Mouse (Mus musculus): ENCODE measurements around the gene Nosip. TPM values are rescaled to one million over a fixed set of nuclear protein-coding genes. Genes with fewer than 3 reads are reported as not detected.

Nosip gene
- polyA plus RNA-seq, 1 experiment from 2014 or later: 65.7 TPM

DNA sequence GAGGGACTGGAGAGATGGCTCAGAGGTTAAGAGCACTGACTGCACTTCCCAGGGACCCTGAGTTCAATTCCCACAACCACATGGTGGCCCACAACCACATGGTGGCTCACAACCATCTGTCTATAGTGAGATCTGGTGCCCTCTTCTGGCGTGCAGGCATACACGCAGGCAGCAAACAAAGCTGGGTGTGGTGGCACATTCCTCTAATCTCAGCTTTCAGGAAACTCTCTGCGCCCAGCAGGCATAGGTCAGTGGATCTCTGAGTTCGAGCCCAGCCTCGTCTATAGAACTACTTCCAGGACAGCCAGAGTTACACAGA, 5.7 kb downstream of the Nosip start:
- Histone ChIP-seq H3K4me1 (replicated peaks; ENCODE audit: control insufficient read depth, insufficient read depth, low read length) (peaks cover 8% of the 10 kb centered on the region), H3K9ac (replicated peaks; ENCODE audit: low read depth, low read length) (no peak overlapping the region), H3K27ac (ENCODE audit: low read length) (no peak overlapping the region), H3K27me3 (replicated peaks; ENCODE audit: control insufficient read depth, insufficient read depth, low read length) (no peaks in the 10 kb centered on the region), H3K4me2 (ENCODE audit: low read length) (no peak overlapping the region), H3K9me3 (ENCODE audit: control insufficient read depth, low read length) (no peaks in the 10 kb centered on the region), H3K4me3 (replicated peaks; ENCODE audit: low read length) (no peak overlapping the region), H3K36me3 (ENCODE audit: control insufficient read depth, insufficient read depth) (no peaks in the 10 kb centered on the region)
- WGBS: 26% methylated on average over 5 of the region's 5 CpGs
- no peak for ATAC-seq

DNA sequence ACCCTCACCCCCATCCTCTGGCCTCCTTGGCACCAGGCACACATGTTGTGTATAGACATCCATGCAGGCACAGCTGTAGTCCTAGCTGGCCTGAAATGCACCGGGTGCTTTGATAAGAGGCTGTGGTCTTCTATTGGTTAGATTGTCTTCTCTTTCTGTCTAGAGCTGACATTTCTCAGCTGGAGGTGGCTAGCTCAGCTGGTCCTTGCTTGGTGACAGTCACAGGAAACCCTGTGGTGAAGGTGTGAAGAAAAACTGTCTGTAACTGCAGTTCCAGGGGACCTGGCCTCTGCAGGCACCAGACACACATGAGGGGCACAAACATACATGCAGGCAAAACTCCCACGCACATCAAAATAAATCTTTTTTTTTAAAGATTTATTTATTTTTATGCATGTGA, 7.4 kb downstream of the Nosip start:
- no peak for ATAC-seq
- Histone ChIP-seq H3K9me3 (ENCODE audit: control insufficient read depth, low read length) (no peaks in the 10 kb centered on the region), H3K27me3 (replicated peaks; ENCODE audit: control insufficient read depth, insufficient read depth, low read length) (no peaks in the 10 kb centered on the region), H3K4me2 (ENCODE audit: low read length) (no peak overlapping the region), H3K4me3 (replicated peaks; ENCODE audit: low read length) (no peak overlapping the region), H3K36me3 (ENCODE audit: control insufficient read depth, insufficient read depth) (no peaks in the 10 kb centered on the region), H3K9ac (replicated peaks; ENCODE audit: low read depth, low read length) (no peak overlapping the region), H3K4me1 (replicated peaks; ENCODE audit: control insufficient read depth, insufficient read depth, low read length) (no peaks in the 10 kb centered on the region), H3K27ac (ENCODE audit: low read length) (no peak overlapping the region)
- WGBS: 87% methylated on average over 2 of the region's 2 CpGs

DNA sequence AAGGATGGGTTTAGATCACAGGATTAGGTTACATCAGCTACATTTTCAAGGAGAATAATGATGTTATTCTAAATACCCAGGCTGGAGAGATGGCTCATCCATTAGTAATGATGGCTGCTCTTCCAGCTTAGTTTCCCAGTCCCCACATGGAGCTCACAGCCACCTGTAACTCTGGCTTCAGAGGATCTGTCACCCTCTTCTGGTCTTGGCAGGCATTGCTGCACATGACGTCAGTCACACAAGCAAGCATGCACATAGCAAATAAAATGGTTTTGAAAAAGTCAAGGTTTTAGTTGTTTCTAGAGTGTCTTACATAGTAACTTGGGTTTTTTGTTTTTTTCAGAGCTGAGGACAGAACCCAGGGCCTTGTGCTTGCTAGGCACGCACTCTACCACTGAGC, 10.0 kb downstream of the Nosip start:
- no peaks in the 10 kb centered on the region for H3K9me3 ChIP-seq (ENCODE audit: control insufficient read depth, low read length)
- no peaks in the 10 kb centered on the region for H3K36me3 ChIP-seq (ENCODE audit: control insufficient read depth, insufficient read depth)
- WGBS: 74% methylated on average over 2 of the region's 2 CpGs
- ATAC-seq: no peak
- no peak overlapping the region for H3K9ac ChIP-seq (replicated peaks; ENCODE audit: low read depth, low read length)
- no peak overlapping the region for H3K27ac ChIP-seq (ENCODE audit: low read length)
- H3K4me2 ChIP-seq (ENCODE audit: low read length): no peak overlapping the region
- H3K4me1 ChIP-seq (replicated peaks; ENCODE audit: control insufficient read depth, insufficient read depth, low read length): no peaks in the 10 kb centered on the region
- H3K27me3 ChIP-seq (replicated peaks; ENCODE audit: control insufficient read depth, insufficient read depth, low read length): no peaks in the 10 kb centered on the region
- no peak overlapping the region for H3K4me3 ChIP-seq (replicated peaks; ENCODE audit: low read length)

DNA sequence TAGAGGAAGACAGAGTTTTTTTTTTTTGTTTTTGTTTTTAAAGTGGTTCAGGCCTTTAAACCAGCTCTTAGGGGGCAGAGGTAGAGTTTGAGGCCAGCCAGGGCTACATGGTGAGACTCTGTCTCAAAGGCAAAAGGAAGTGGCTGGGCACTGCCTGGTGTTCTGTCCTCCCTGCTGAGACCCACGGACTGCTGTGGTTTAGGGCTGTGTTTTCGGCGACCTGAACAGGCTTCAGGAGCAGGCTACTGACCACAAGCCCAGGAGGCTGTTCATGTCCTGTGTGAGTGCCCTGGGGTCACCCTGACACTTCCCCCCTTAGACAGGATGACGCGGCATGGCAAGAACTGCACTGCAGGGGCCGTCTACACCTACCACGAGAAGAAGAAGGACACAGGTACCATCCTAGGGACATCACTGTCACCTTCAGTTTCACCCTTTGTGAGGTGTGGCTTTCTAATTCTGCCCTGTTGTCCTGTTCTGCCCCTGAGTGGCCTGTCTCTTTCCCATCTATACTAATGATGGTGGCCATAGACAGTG, 11.0 kb downstream of the Nosip start:
- no peak for ATAC-seq
- H3K4me2 ChIP-seq (ENCODE audit: low read length): no peak overlapping the region
- H3K27me3 ChIP-seq (replicated peaks; ENCODE audit: control insufficient read depth, insufficient read depth, low read length): no peaks in the 10 kb centered on the region
- H3K4me1 ChIP-seq (replicated peaks; ENCODE audit: control insufficient read depth, insufficient read depth, low read length): no peaks in the 10 kb centered on the region
- H3K9ac ChIP-seq (replicated peaks; ENCODE audit: low read depth, low read length): no peak overlapping the region
- no peaks in the 10 kb centered on the region for H3K9me3 ChIP-seq (ENCODE audit: control insufficient read depth, low read length)
- H3K36me3 ChIP-seq (ENCODE audit: control insufficient read depth, insufficient read depth): no peaks in the 10 kb centered on the region
- WGBS: 78% methylated on average over 7 of the region's 7 CpGs
- H3K4me3 ChIP-seq (replicated peaks; ENCODE audit: low read length): no peak overlapping the region
- no peak overlapping the region for H3K27ac ChIP-seq (ENCODE audit: low read length)

DNA sequence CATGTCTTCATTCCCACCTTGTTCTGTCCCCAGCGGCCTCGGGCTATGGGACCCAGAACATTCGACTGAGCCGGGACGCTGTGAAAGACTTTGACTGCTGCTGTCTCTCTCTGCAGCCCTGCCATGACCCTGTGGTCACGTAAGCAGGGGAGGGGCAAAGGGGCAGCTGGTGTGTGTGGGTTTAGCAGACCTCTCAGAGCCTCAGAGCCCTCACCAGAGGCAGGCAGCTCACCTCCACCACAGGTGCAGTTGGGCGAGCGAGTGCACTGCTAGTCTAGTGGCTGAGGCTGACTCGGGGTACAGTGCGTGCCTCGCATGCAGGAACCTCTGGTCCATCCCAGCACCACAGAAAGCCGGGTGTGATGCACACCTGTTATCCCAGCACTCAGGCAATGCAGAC, 11.7 kb downstream of the Nosip start:
- ATAC-seq: no peak
- Histone ChIP-seq H3K27me3 (replicated peaks; ENCODE audit: control insufficient read depth, insufficient read depth, low read length) (no peaks in the 10 kb centered on the region), H3K27ac (ENCODE audit: low read length) (no peak overlapping the region), H3K9ac (replicated peaks; ENCODE audit: low read depth, low read length) (no peak overlapping the region), H3K4me1 (replicated peaks; ENCODE audit: control insufficient read depth, insufficient read depth, low read length) (no peaks in the 10 kb centered on the region), H3K4me2 (ENCODE audit: low read length) (no peak overlapping the region), H3K36me3 (ENCODE audit: control insufficient read depth, insufficient read depth) (no peaks in the 10 kb centered on the region), H3K4me3 (replicated peaks; ENCODE audit: low read length) (no peak overlapping the region), H3K9me3 (ENCODE audit: control insufficient read depth, low read length) (no peaks in the 10 kb centered on the region)
- 89% methylated on average over 12 of the region's 12 CpGs for WGBS

DNA sequence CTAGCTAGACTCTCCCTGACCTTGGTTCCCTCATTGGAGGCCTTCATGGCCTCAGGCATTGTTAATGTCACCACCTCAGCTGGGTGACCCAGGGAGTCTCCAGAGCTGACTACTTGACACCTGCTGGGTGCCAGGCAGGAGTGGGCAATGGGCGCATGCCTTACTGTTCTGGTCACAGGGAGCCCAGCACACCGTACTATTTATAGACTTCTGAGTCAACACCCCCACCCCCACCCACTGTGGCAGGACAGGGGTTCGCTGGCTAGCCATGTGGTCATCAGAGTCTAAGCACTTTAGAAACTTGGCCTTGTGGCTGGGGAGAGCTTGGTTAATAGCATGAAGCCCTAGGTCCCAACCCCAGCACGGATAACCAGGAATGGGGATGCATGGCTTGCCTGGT, 13.2 kb downstream of the Nosip start:
- Histone ChIP-seq H3K9me3 (ENCODE audit: control insufficient read depth, low read length) (no peaks in the 10 kb centered on the region), H3K4me2 (ENCODE audit: low read length) (no peak overlapping the region), H3K9ac (replicated peaks; ENCODE audit: low read depth, low read length) (no peak overlapping the region), H3K4me1 (replicated peaks; ENCODE audit: control insufficient read depth, insufficient read depth, low read length) (no peaks in the 10 kb centered on the region), H3K36me3 (ENCODE audit: control insufficient read depth, insufficient read depth) (no peaks in the 10 kb centered on the region), H3K27ac (ENCODE audit: low read length) (no peak overlapping the region), H3K27me3 (replicated peaks; ENCODE audit: control insufficient read depth, insufficient read depth, low read length) (no peaks in the 10 kb centered on the region), H3K4me3 (replicated peaks; ENCODE audit: low read length) (no peak overlapping the region)
- ATAC-seq: no peak
- 93% methylated on average over 4 of the region's 4 CpGs for WGBS

DNA sequence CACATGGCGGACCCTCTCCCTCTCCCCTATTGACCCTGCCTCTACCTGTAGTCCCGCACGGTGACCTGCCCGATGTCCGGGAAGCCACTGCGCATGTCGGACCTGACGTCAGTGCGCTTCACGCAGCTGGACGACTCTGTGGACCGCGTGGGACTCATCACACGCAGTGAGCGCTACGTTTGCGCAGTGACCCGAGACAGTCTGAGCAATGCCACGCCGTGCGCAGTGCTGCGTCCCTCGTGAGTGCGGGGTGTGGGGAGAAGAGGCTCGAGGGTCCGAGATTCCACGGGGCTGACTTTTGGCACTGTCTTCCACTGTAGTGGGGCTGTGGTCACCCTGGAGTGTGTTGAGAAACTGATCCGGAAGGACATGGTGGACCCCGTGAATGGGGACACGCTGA, 14.3 kb downstream of the Nosip start:
- no peak overlapping the region for H3K9ac ChIP-seq (replicated peaks; ENCODE audit: low read depth, low read length)
- H3K4me2 ChIP-seq (ENCODE audit: low read length): no peak overlapping the region
- no peaks in the 10 kb centered on the region for H3K9me3 ChIP-seq (ENCODE audit: control insufficient read depth, low read length)
- 88% methylated on average over 30 of the region's 30 CpGs for WGBS
- H3K4me3 ChIP-seq (replicated peaks; ENCODE audit: low read length): no peak overlapping the region
- no peak for ATAC-seq
- no peaks in the 10 kb centered on the region for H3K27me3 ChIP-seq (replicated peaks; ENCODE audit: control insufficient read depth, insufficient read depth, low read length)
- no peak overlapping the region for H3K27ac ChIP-seq (ENCODE audit: low read length)
- no peaks in the 10 kb centered on the region for H3K36me3 ChIP-seq (ENCODE audit: control insufficient read depth, insufficient read depth)
- H3K4me1 ChIP-seq (replicated peaks; ENCODE audit: control insufficient read depth, insufficient read depth, low read length): no peaks in the 10 kb centered on the region

DNA sequence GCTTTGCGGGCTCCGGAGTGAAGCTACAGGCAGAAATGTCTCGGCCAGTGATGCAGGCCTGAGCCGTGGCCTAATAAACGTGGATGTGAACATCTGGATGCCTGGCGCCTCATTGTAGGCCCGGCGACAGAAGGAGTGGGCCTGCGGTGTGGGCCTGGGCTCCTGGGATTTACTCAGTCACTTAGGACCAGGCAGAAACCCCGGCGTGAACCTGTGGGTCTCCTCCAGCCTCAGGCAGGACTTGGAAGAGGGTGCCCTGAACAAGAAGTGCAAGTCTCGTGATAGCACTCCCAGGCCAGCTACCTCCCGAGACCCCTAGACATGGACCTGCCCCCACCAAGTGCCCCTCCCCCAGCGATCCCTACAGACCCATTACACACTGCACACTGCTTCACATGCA, 15.1 kb downstream of the Nosip start:
- Histone ChIP-seq H3K4me2 (ENCODE audit: low read length) (no peak overlapping the region), H3K4me1 (replicated peaks; ENCODE audit: control insufficient read depth, insufficient read depth, low read length) (no peaks in the 10 kb centered on the region), H3K27ac (ENCODE audit: low read length) (no peak overlapping the region), H3K9me3 (ENCODE audit: control insufficient read depth, low read length) (no peaks in the 10 kb centered on the region), H3K9ac (replicated peaks; ENCODE audit: low read depth, low read length) (no peak overlapping the region), H3K36me3 (ENCODE audit: control insufficient read depth, insufficient read depth) (no peaks in the 10 kb centered on the region), H3K27me3 (replicated peaks; ENCODE audit: control insufficient read depth, insufficient read depth, low read length) (no peaks in the 10 kb centered on the region), H3K4me3 (replicated peaks; ENCODE audit: low read length) (no peak overlapping the region)
- 91% methylated on average over 14 of the region's 14 CpGs for WGBS
- no peak for ATAC-seq

DNA sequence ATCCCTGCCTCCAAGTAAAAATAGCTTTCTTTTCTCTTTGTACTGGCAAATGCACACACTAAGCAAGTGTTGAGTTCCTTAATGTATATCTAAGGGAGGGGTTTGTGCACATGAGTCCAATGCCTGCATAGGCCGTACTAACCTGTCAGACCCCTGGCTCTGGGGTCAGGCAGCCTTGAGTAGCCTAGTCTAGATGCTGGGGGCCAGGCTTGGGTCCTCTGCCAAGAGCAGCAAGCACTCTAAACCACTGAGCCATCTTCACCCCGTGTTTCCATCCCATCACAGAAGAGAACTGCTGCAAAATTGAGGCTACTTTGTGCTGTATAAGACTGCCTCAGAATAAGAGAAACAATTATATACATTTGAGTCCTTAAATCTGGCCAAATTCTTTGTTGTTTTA, 15.6 kb downstream of the Nosip start:
- no peak overlapping the region for H3K4me3 ChIP-seq (replicated peaks; ENCODE audit: low read length)
- WGBS: 89% methylated on average over 2 of the region's 2 CpGs
- no peaks in the 10 kb centered on the region for H3K36me3 ChIP-seq (ENCODE audit: control insufficient read depth, insufficient read depth)
- no peak overlapping the region for H3K4me2 ChIP-seq (ENCODE audit: low read length)
- H3K9ac ChIP-seq (replicated peaks; ENCODE audit: low read depth, low read length): no peak overlapping the region
- H3K4me1 ChIP-seq (replicated peaks; ENCODE audit: control insufficient read depth, insufficient read depth, low read length): no peaks in the 10 kb centered on the region
- H3K27ac ChIP-seq (ENCODE audit: low read length): no peak overlapping the region
- H3K27me3 ChIP-seq (replicated peaks; ENCODE audit: control insufficient read depth, insufficient read depth, low read length): no peaks in the 10 kb centered on the region
- no peak for ATAC-seq
- no peaks in the 10 kb centered on the region for H3K9me3 ChIP-seq (ENCODE audit: control insufficient read depth, low read length)

DNA sequence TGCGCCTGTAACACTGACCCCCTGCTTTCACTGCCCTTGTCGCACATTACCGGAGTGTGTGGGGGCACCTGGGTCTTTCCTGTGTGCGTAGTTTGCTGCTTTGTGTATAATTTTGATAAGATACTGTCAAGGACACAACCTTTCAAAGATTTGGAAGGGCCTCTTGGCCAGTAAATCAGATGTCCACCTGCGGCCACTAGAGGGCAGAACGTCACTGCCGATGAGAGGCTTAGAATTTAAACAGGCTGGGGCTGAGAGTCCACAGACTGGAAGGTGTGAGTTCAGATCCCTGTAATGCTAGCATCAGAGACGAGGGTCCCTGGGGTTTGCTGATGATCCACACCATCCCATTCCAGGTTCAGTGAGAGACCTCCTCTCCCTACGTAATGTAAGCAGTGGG, 16.3 kb downstream of the Nosip start:
- H3K27ac ChIP-seq (ENCODE audit: low read length): no peak overlapping the region
- H3K9me3 ChIP-seq (ENCODE audit: control insufficient read depth, low read length): no peaks in the 10 kb centered on the region
- H3K4me2 ChIP-seq (ENCODE audit: low read length): no peak overlapping the region
- WGBS: 37% methylated on average over 9 of the region's 9 CpGs
- H3K9ac ChIP-seq (replicated peaks; ENCODE audit: low read depth, low read length): no peak overlapping the region
- H3K36me3 ChIP-seq (ENCODE audit: control insufficient read depth, insufficient read depth): no peaks in the 10 kb centered on the region
- no peak for ATAC-seq
- no peaks in the 10 kb centered on the region for H3K27me3 ChIP-seq (replicated peaks; ENCODE audit: control insufficient read depth, insufficient read depth, low read length)
- no peak overlapping the region for H3K4me3 ChIP-seq (replicated peaks; ENCODE audit: low read length)
- H3K4me1 ChIP-seq (replicated peaks; ENCODE audit: control insufficient read depth, insufficient read depth, low read length): no peaks in the 10 kb centered on the region
